Comparison of ENCODE assay signal across 8 mouse cellular contexts in the genomic region with DNA sequence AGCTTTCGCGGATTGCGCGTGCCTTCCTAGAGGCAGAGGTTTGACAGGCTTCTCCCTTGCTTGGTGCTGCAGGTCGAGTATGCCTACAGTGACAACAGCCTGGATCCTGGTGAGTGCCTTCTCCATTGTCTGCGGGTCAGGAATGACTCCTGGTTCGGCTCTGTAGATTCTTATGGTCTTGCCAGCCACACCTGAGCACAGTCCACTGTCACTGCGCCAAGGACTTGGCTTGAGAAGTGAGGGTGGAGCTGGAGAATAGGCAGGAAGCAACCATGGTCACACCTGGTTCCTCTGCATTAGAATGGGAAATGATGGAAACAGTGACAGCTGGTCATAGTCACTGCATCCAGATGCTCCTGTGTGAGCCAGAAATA. TPM values are rescaled to one million over a fixed set of nuclear protein-coding genes. Genes with fewer than 3 reads are reported as not detected.
DNase-seq lines count a peak whose midpoint lies in the region; ATAC-seq and TF ChIP-seq lines count a peak whose summit lies in the region.

No protein-coding gene starts in this region.

- DNase-seq in thymus, adult 2 months: no peak
- no peak for DNase-seq in thymus, postnatal 4 days
- no peak for DNase-seq in hindbrain, embryonic 10.5 days (ENCODE audit: low spot score)
- peak; percentile 66 for DNase-seq in stomach, postnatal 0 days (ENCODE audit: low spot score)
- no peak for DNase-seq in right cerebral cortex, postnatal 25 days
- DNase-seq in urinary bladder, postnatal 25 days (ENCODE audit: low spot score): no peak
- no peak for DNase-seq in cerebellum, adult 11 months

- peak overlapping the region; percentile 82 for H3K9ac ChIP-seq in limb, embryonic 15.5 days
- H3K9ac ChIP-seq in stomach, postnatal 0 days (ENCODE audit: low read length): peak overlapping the region; percentile 85

- H3K4me3 ChIP-seq in thymus, adult 2 months (ENCODE audit: control insufficient read depth, insufficient read depth, low read length): peak overlapping the region; percentile 54
- peak overlapping the region; percentile 87 for H3K4me3 ChIP-seq in hindbrain, embryonic 10.5 days
- peak overlapping the region; percentile 69 for H3K4me3 ChIP-seq in limb, embryonic 15.5 days
- peak overlapping the region; percentile 78 for H3K4me3 ChIP-seq in stomach, postnatal 0 days (ENCODE audit: low read depth, low read length)

- H3K4me1 ChIP-seq in thymus, adult 2 months (replicated peaks; ENCODE audit: control insufficient read depth, insufficient read depth, low read length): peaks cover 28% of the 10 kb centered on the region
- H3K4me1 ChIP-seq in hindbrain, embryonic 10.5 days (replicated peaks): peaks cover 51% of the 10 kb centered on the region
- H3K4me1 ChIP-seq in limb, embryonic 15.5 days: peaks cover 45% of the 10 kb centered on the region
- peaks cover 9% of the 10 kb centered on the region for H3K4me1 ChIP-seq in stomach, postnatal 0 days (replicated peaks; ENCODE audit: control insufficient read depth, insufficient read depth)

- 5% methylated on average over 8 of the region's 8 CpGs for WGBS in thymus, adult 2 months
- WGBS in hindbrain, embryonic 10.5 days: 10% methylated on average over 8 of the region's 8 CpGs
- 6% methylated on average over 8 of the region's 8 CpGs for WGBS in limb, embryonic 15.5 days
- WGBS in stomach, postnatal 0 days: 6% methylated on average over 8 of the region's 8 CpGs

- peak overlapping the region; percentile 16; the same call in 1 of the 2 replicates for H3K27ac ChIP-seq in thymus, adult 2 months (ENCODE audit: control insufficient read depth, insufficient read depth, low read length)
- H3K27ac ChIP-seq in hindbrain, embryonic 10.5 days: peak overlapping the region; percentile 92
- peak overlapping the region; percentile 85 for H3K27ac ChIP-seq in limb, embryonic 15.5 days
- peak overlapping the region; percentile 91 for H3K27ac ChIP-seq in stomach, postnatal 0 days (replicated peaks)

- TF ChIP-seq CTCF in thymus, adult 2 months (IDR thresholded peaks at IDR 0.05; ENCODE audit: borderline replicate concordance, control insufficient read depth, extremely low read depth, insufficient read depth, low read length, poor library complexity): no peak; the same call in 1 of the 2 replicates
- TF ChIP-seq CTCF in stomach, postnatal 0 days (IDR thresholded peaks at IDR 0.05; ENCODE audit: low read depth): no peak

- H3K9me3 ChIP-seq in hindbrain, embryonic 10.5 days: no peaks in the 10 kb centered on the region
- no peaks in the 10 kb centered on the region for H3K9me3 ChIP-seq in limb, embryonic 15.5 days
- no peaks in the 10 kb centered on the region for H3K9me3 ChIP-seq in stomach, postnatal 0 days (ENCODE audit: control insufficient read depth, low read length)

- peaks cover 37% of the 10 kb centered on the region for H3K36me3 ChIP-seq in thymus, adult 2 months (ENCODE audit: control insufficient read depth, insufficient read depth, low read length)
- H3K36me3 ChIP-seq in hindbrain, embryonic 10.5 days: peaks cover 63% of the 10 kb centered on the region
- peaks cover 54% of the 10 kb centered on the region for H3K36me3 ChIP-seq in limb, embryonic 15.5 days
- H3K36me3 ChIP-seq in stomach, postnatal 0 days (ENCODE audit: control insufficient read depth, insufficient read depth, low read length): peaks cover 25% of the 10 kb centered on the region

- no peak for TF ChIP-seq EP300 in stomach, postnatal 0 days (optimal IDR thresholded peaks at IDR 0.05)

- no peaks in the 10 kb centered on the region for H3K27me3 ChIP-seq in thymus, adult 2 months (ENCODE audit: control insufficient read depth, insufficient read depth, low read length)
- H3K27me3 ChIP-seq in hindbrain, embryonic 10.5 days (ENCODE audit: insufficient read depth, poor library complexity, severe bottlenecking): no peaks in the 10 kb centered on the region
- no peaks in the 10 kb centered on the region for H3K27me3 ChIP-seq in limb, embryonic 15.5 days
- no peaks in the 10 kb centered on the region for H3K27me3 ChIP-seq in stomach, postnatal 0 days (ENCODE audit: control insufficient read depth, insufficient read depth, low read length)

- no peak for TF ChIP-seq POLR2A in thymus, adult 2 months (IDR thresholded peaks at IDR 0.05; ENCODE audit: control insufficient read depth, extremely low read depth, insufficient read depth, low read length, poor library complexity)

- ATAC-seq in limb, embryonic 15.5 days (ENCODE audit: insufficient number of reproducible peaks, low FRiP score, low TSS enrichment, low read depth): no peak
- peak; percentile 40 for ATAC-seq in stomach, postnatal 0 days (ENCODE audit: low FRiP score, low TSS enrichment)

- peak overlapping the region; percentile 84 for H3K4me2 ChIP-seq in limb, embryonic 15.5 days
- peak overlapping the region; percentile 95 for H3K4me2 ChIP-seq in stomach, postnatal 0 days (replicated peaks; ENCODE audit: low read depth)

RNA-seq across cellular contexts. Expression of gene Mlx, which starts 0.6 kb away (rescaled TPM):
- polyA plus RNA-seq in thymus, adult 2 months (2012; rRNA removed): 79.1 and 110 TPM in 2 replicates
- 44.7 and 49.7 TPM in 2 replicates for polyA plus RNA-seq in hindbrain, embryonic 10.5 days (2016; fragmentation: Nextera tagmentation; extraction: Ambion mirVana)
- polyA plus RNA-seq in limb, embryonic 15.5 days (2015; fragmentation: Nextera tagmentation; extraction: Ambion mirVana): 51.7 and 53.8 TPM in 2 replicates
- polyA plus RNA-seq in stomach, postnatal 0 days (2015; fragmentation: Nextera tagmentation; extraction: Ambion mirVana): 42.3 and 42.4 TPM in 2 replicates

RNA-seq across cellular contexts. Expression of gene Coasy, which starts 5.3 kb away (rescaled TPM):
- polyA plus RNA-seq in thymus, adult 2 months (2012; rRNA removed): 68.5 and 74.2 TPM in 2 replicates
- polyA plus RNA-seq in hindbrain, embryonic 10.5 days (2016; fragmentation: Nextera tagmentation; extraction: Ambion mirVana): 53.1 and 59.6 TPM in 2 replicates
- polyA plus RNA-seq in limb, embryonic 15.5 days (2015; fragmentation: Nextera tagmentation; extraction: Ambion mirVana): 40.3 TPM in 2 replicates
- 26.4 and 26.8 TPM in 2 replicates for polyA plus RNA-seq in stomach, postnatal 0 days (2015; fragmentation: Nextera tagmentation; extraction: Ambion mirVana)

RNA-seq across cellular contexts. Expression of gene Psmc3ip, which starts 7.6 kb away (rescaled TPM):
- polyA plus RNA-seq in thymus, adult 2 months (2012; rRNA removed): 6.0 and 6.1 TPM in 2 replicates
- polyA plus RNA-seq in hindbrain, embryonic 10.5 days (2016; fragmentation: Nextera tagmentation; extraction: Ambion mirVana): 59.7 and 72.5 TPM in 2 replicates
- 27.4 and 28.0 TPM in 2 replicates for polyA plus RNA-seq in limb, embryonic 15.5 days (2015; fragmentation: Nextera tagmentation; extraction: Ambion mirVana)
- 10.6 and 11.8 TPM in 2 replicates for polyA plus RNA-seq in stomach, postnatal 0 days (2015; fragmentation: Nextera tagmentation; extraction: Ambion mirVana)

RNA-seq across cellular contexts. Expression of gene Hsd17b1, which starts 9.5 kb away (rescaled TPM):
- polyA plus RNA-seq in thymus, adult 2 months (2012; rRNA removed): 0.40 and 0.93 TPM in 2 replicates
- 0.14 TPM in 1 of 2 replicates, not detected in the other for polyA plus RNA-seq in hindbrain, embryonic 10.5 days (2016; fragmentation: Nextera tagmentation; extraction: Ambion mirVana)
- polyA plus RNA-seq in limb, embryonic 15.5 days (2015; fragmentation: Nextera tagmentation; extraction: Ambion mirVana): 0.14 TPM in 1 of 2 replicates, not detected in the other
- 0.08 TPM in 1 of 2 replicates, not detected in the other for polyA plus RNA-seq in stomach, postnatal 0 days (2015; fragmentation: Nextera tagmentation; extraction: Ambion mirVana)

RNA-seq across cellular contexts. Expression of gene Naglu, which starts 17.9 kb away (rescaled TPM):
- polyA plus RNA-seq in thymus, adult 2 months (2012; rRNA removed): 24.3 and 25.2 TPM in 2 replicates
- polyA plus RNA-seq in hindbrain, embryonic 10.5 days (2016; fragmentation: Nextera tagmentation; extraction: Ambion mirVana): 11.2 and 12.9 TPM in 2 replicates
- 12.7 and 16.4 TPM in 2 replicates for polyA plus RNA-seq in limb, embryonic 15.5 days (2015; fragmentation: Nextera tagmentation; extraction: Ambion mirVana)
- polyA plus RNA-seq in stomach, postnatal 0 days (2015; fragmentation: Nextera tagmentation; extraction: Ambion mirVana): 16.0 and 17.1 TPM in 2 replicates

Comparison
In these comparisons a context has a peak if more than half of its experiments do, and no peak if none do; other contexts are left out.
1. H3K27ac ChIP-seq: peak in every context shown above with its lines; median percentile 92 in hindbrain, embryonic 10.5 days; 91 in stomach, postnatal 0 days; 85 in limb, embryonic 15.5 days; 16 in thymus, adult 2 months.